Mouse (Mus musculus) liver, embryonic 14.5 days (tissue): Measurements from ENCODE around the gene Ppp1r36. TPM values are rescaled to one million over a fixed set of nuclear protein-coding genes. Genes with fewer than 3 reads are reported as not detected.

Experiments used
- ATAC-seq: fragments of 200-750 bp; cut with Nextera tagmentation; 2 replicates; pipeline ENCODE4 v1.8.0; 2017; ENCODE audit warnings: moderate number of reproducible peaks, mild to moderate bottlenecking, moderate library complexity; ENCODE audit not compliant: insufficient read depth
- DNase-seq, 3 experiments: peaks; one replicate each; pipeline ENCODE4 v3.0.0-alpha.2; 2012 to 2013; ENCODE audit warnings: low read depth in 3 of 3, low spot score in 3 of 3
- H3K27ac ChIP-seq: fragments of 300-500 bp; sonication (generic); 2 replicates; pipeline ENCODE4 v1.5.1; 2014; ENCODE audit warnings: moderate library complexity, mild to moderate bottlenecking, control low read depth, inconsistent platforms
- H3K27me3 ChIP-seq: fragments of 300-500 bp; sonication (generic); 2 replicates; pipeline ENCODE4 v1.6.1; 2014; ENCODE audit warnings: mild to moderate bottlenecking, low read length, moderate library complexity; ENCODE audit not compliant: control insufficient read depth, insufficient read depth
- H3K36me3 ChIP-seq: fragments of 300-500 bp; sonication (generic); replicated peaks from 2 replicates; pipeline ENCODE4 v1.6.1; 2014; ENCODE audit warnings: low read depth; ENCODE audit not compliant: control insufficient read depth, insufficient read depth
- H3K4me1 ChIP-seq, 2 experiments: fragments of 200-500 bp in 1 of 2; fragments of 300-500 bp in 1 of 2; sonication (generic) in 1 of 2; replicated peaks; 2 replicates each; pipeline ENCODE4 v1.6.1; 2012 to 2014; ENCODE audit warnings: antibody characterized with exemption in 1 of 2, inconsistent platforms in 1 of 2, low read length in 1 of 2; ENCODE audit not compliant: control insufficient read depth in 2 of 2, insufficient read depth in 2 of 2
- H3K4me2 ChIP-seq: fragments of 300-500 bp; sonication (generic); 2 replicates; pipeline ENCODE4 v1.6.1; 2014; ENCODE audit warnings: low read depth, mild to moderate bottlenecking, control low read depth, moderate library complexity
- H3K4me3 ChIP-seq, 2 experiments: fragments of 200-500 bp in 1 of 2; fragments of 300-500 bp in 1 of 2; sonication (generic) in 1 of 2; 2 replicates each; pipeline ENCODE4 v1.5.1; 2012 to 2014; ENCODE audit warnings: low read depth in 2 of 2, low read length in 2 of 2, mild to moderate bottlenecking in 2 of 2, control low read depth in 1 of 2, inconsistent platforms in 1 of 2, moderate library complexity in 1 of 2; ENCODE audit not compliant: insufficient read depth in 1 of 2
- H3K9ac ChIP-seq: fragments of 300-500 bp; sonication (generic); replicated peaks from 2 replicates; pipeline ENCODE4 v1.6.1; 2014; ENCODE audit warnings: mild to moderate bottlenecking, control low read depth, moderate library complexity
- H3K9me3 ChIP-seq: fragments of 300-500 bp; sonication (generic); 2 replicates; pipeline ENCODE4 v1.6.1; 2016; ENCODE audit warnings: low read length, mixed read lengths; ENCODE audit not compliant: control insufficient read depth
- CTCF ChIP-seq: IDR thresholded peaks from 2 replicates; pipeline ENCODE4 v1.5.1; 2016; ENCODE audit warnings: antibody characterized with exemption, low read depth, control low read depth
- EP300 ChIP-seq: IDR thresholded peaks from 2 replicates; pipeline ENCODE4 v1.6.1; 2016; ENCODE audit warnings: antibody characterized with exemption, low read depth
- WGBS: fragments of 180-500 bp; shearing (Covaris S2); extraction: QIAGEN DNeasy Blood & Tissue Kit; methylation state at CpG from one replicate; pipeline ENCODE4 v1.1.7; 2014; ENCODE audit not compliant: insufficient replicate concordance; 5-methylcytosine and 5-hydroxymethylcytosine counted together
- polyA plus RNA-seq, 2 experiments: library from polyadenylated mRNA; depleted of rRNA in 1 of 2; stranded (reverse) in 1 of 2; unstranded in 1 of 2; fragments of >200 nt; fragmentation: Nextera tagmentation in 1 of 2; extraction: Ambion mirVana in 1 of 2; gene quantifications; 2 replicates each; pipeline versions ENCODE4 v1.2.1 to v1.2.3; 2012 to 2014

Gene Ppp1r36
- polyA plus RNA-seq (2012; rRNA removed) (0.03 and 0.04 TPM in 2 replicates), polyA plus RNA-seq (2014; fragmentation: Nextera tagmentation; extraction: Ambion mirVana) (0.09 TPM in 1 of 2 replicates, not detected in the other)

GRCm38 (mm10) chr12:76417433-76417854 is at the start of gene Ppp1r36:
Gene Ppp1r36 (plus strand): TSS chr12:76417538.
- Histone ChIP-seq H3K9ac (no peak within 1 kb of the TSS), H3K27me3 (peaks cover 17% of the 10 kb centered on the region), H3K4me1 (peaks cover 0 to 4% of the 10 kb centered on the region in 2 experiments; a peak in 2 of 4 replicates), H3K4me2 (peak within 1 kb of the TSS; percentile 55), H3K4me3 (peak within 1 kb of the TSS; percentile 2 to 7; a peak in 2 of 4 replicates), H3K36me3 (no peaks in the 10 kb centered on the region), H3K27ac (no peak within 1 kb of the TSS), H3K9me3 (peaks cover 4% of the 10 kb centered on the region)
- DNase-seq (no peak), ATAC-seq (no peak)
- 4% methylated on average over 37 of the region's 37 CpGs for WGBS
- no peak for TF ChIP-seq CTCF
- no peak for TF ChIP-seq EP300

GRCm38 (mm10) chr12:76368201-76368789 is 49.0 kb upstream of the Ppp1r36 start:
- Histone ChIP-seq H3K4me1 (peaks cover 40 to 46% of the 10 kb centered on the region in 2 experiments), H3K27ac (peak overlapping the region; percentile 77), H3K4me3 (peak overlapping the region; percentile 90 to 98), H3K4me2 (peak overlapping the region; percentile 99), H3K27me3 (no peaks in the 10 kb centered on the region), H3K36me3 (no peaks in the 10 kb centered on the region), H3K9me3 (no peaks in the 10 kb centered on the region), H3K9ac (peak overlapping the region; percentile 99)
- DNase-seq = no peak
- no peak for ATAC-seq
- TF ChIP-seq EP300 = no peak
- WGBS = 5% methylated on average over 9 of the region's 9 CpGs

- under 1% methylated on average over 26 of the region's 26 CpGs for WGBS
- peak; percentile 42 for ATAC-seq
- no peaks in the 10 kb centered on the region for H3K9me3 ChIP-seq
- no peaks in the 10 kb centered on the region for H3K36me3 ChIP-seq
- H3K4me2 ChIP-seq = peak overlapping the region; percentile 99
- peaks cover 37 to 44% of the 10 kb centered on the region in 2 experiments for H3K4me1 ChIP-seq
- peak overlapping the region; percentile 99 for H3K9ac ChIP-seq
- no peaks in the 10 kb centered on the region for H3K27me3 ChIP-seq
- DNase-seq = peak in 2 of 3 experiments; percentile 42 to 62
- TF ChIP-seq EP300 = no peak
- no peak for TF ChIP-seq CTCF
- peak overlapping the region; percentile 77 for H3K27ac ChIP-seq
- peak overlapping the region; percentile 90 to 98 for H3K4me3 ChIP-seq
These were observed 48.5 kb upstream of the Ppp1r36 start for GRCm38 (mm10) chr12:76368790-76369205.

GRCm38 (mm10) chr12:76369206-76369977 is 47.9 kb upstream of the Ppp1r36 start, which contains the start of gene Zbtb25:
Gene Zbtb25 (minus strand): TSS chr12:76369602.
- DNase-seq (peak; percentile 70 to 76 (median 74)), ATAC-seq (peak; percentile 73)
- no peak for TF ChIP-seq CTCF
- TF ChIP-seq EP300 = no peak
- under 1% methylated on average over 94 of the region's 96 CpGs for WGBS
- Histone ChIP-seq H3K9me3 (no peaks in the 10 kb centered on the region), H3K4me2 (peak within 1 kb of the TSS; percentile 99), H3K27ac (peak within 1 kb of the TSS; percentile 77), H3K4me3 (peak within 1 kb of the TSS; percentile 90 to 98), H3K27me3 (no peaks in the 10 kb centered on the region), H3K9ac (peak within 1 kb of the TSS; percentile 99), H3K36me3 (no peaks in the 10 kb centered on the region), H3K4me1 (peaks cover 42 to 46% of the 10 kb centered on the region in 2 experiments)
